Mouse (Mus musculus): ENCODE results near the gene AA986860. TPM values are rescaled to one million over a fixed set of nuclear protein-coding genes. Genes with fewer than 3 reads are reported as not detected.

The AA986860 gene
- polyA plus RNA-seq, 1 experiment from 2014 or later = 7.8 TPM

GRCm38 (mm10) chr1:130714046-130714445 is 17.7 kb upstream of the AA986860 start:
- H3K9ac ChIP-seq = no peak overlapping the region
- DNase-seq (no peak), ATAC-seq (ENCODE audit: insufficient read depth) (no peak)
- no peak overlapping the region for H3K4me3 ChIP-seq (ENCODE audit: low read depth, low read length)
- 0 out of 2 replicates have a peak overlapping the region, but pooled peaks have one; percentile 95 for H3K4me2 ChIP-seq
- H3K27me3 ChIP-seq (ENCODE audit: insufficient read depth, low read length) = no peaks in the 10 kb centered on the region
- 70% methylated on average over 4 of the region's 4 CpGs for WGBS
- peaks cover 3% of the 10 kb centered on the region; the same call in 1 of the 2 replicates for H3K36me3 ChIP-seq (ENCODE audit: insufficient read depth)
- no peak for TF ChIP-seq CTCF (IDR thresholded peaks at IDR 0.05; ENCODE audit: low read depth)
- peaks cover 4% of the 10 kb centered on the region; the same call in 1 of the 2 replicates for H3K4me1 ChIP-seq (ENCODE audit: insufficient read depth)
- H3K9me3 ChIP-seq (ENCODE audit: low read depth, low read length) = no peaks in the 10 kb centered on the region
- H3K27ac ChIP-seq (ENCODE audit: low read depth) = no peak overlapping the region

DNA sequence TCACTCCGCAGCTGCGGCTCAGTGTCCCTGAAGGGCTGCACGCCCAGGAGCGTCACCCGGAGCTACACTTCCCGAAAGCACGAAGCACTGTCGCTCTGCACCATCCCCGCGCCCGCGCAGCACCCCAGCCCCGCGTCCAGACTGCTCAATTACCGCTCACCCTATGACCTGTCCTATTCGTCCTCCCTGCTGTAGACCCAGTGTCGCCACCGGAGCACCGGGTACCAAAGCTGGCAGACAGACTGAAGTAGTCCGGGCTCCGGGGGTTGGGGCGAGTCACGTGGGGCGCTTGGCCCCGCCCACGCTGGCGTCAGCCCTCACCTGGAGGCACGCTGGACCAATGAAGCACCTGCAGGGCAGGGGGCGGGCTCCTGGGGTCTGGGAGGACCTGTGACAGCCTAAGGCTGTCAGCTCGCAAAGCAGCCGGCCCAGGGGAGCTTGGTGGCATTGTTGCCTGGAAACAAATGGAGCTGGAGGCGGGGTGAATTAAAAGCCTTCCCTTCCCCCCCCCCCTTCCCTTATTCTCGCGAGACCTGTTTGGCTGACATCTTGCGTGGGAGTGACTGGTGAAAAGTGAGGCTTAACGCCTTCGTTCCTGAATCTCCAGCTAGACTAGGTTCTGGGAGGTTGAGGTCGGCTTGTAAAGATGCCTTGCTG is 16.1 kb upstream of the AA986860 start, which contains the start of gene Gm29427:
Gm29427 (minus strand) TSS at position 239 of the 657 bp plus-strand sequence.
- H3K27ac ChIP-seq (ENCODE audit: low read depth) = peak within 1 kb of the TSS; percentile 84
- peak within 1 kb of the TSS; percentile 94 for H3K9ac ChIP-seq
- WGBS = under 1% methylated on average over 38 of the region's 38 CpGs

DNA sequence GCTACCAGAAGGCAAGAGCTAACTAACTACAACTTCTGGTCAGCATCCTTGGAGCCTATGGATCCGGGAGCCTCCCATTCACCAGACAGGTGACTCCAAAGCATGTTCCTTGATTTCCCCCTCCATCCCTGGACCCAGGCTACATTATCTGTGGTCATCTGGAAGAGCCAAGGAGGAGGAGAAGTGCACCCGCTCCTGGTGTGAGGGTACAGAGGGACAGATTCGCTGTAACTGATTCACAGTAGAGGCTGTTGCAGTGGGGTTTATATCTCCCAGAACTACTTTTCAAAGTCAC is 15.6 kb upstream of the AA986860 start:
- Histone ChIP-seq H3K4me2 (peak overlapping the region; percentile 95), H3K4me3 (ENCODE audit: low read depth, low read length) (peak overlapping the region; percentile 94), H3K27ac (ENCODE audit: low read depth) (peak overlapping the region; percentile 84), H3K4me1 (ENCODE audit: insufficient read depth) (peaks cover 4% of the 10 kb centered on the region; the same call in 1 of the 2 replicates), H3K36me3 (ENCODE audit: insufficient read depth) (peaks cover 6% of the 10 kb centered on the region; the same call in 1 of the 2 replicates), H3K9ac (peak overlapping the region; percentile 94), H3K9me3 (ENCODE audit: low read depth, low read length) (no peaks in the 10 kb centered on the region), H3K27me3 (ENCODE audit: insufficient read depth, low read length) (no peaks in the 10 kb centered on the region)
- ATAC-seq (ENCODE audit: insufficient read depth) = peak; percentile 26; the same call in 1 of the 2 replicates
- no peak for DNase-seq
- TF ChIP-seq CTCF (IDR thresholded peaks at IDR 0.05; ENCODE audit: low read depth) = no peak
- WGBS = 0% methylated on average over 3 of the region's 3 CpGs

More for the DNA sequence above, 16.1 kb upstream of the AA986860 start, which contains the start of gene Gm29427:
- Histone ChIP-seq H3K4me2 (peak within 1 kb of the TSS; percentile 95), H3K27me3 (ENCODE audit: insufficient read depth, low read length) (no peaks in the 10 kb centered on the region), H3K4me1 (ENCODE audit: insufficient read depth) (peaks cover 4% of the 10 kb centered on the region; the same call in 1 of the 2 replicates), H3K9me3 (ENCODE audit: low read depth, low read length) (no peaks in the 10 kb centered on the region), H3K36me3 (ENCODE audit: insufficient read depth) (peaks cover 6% of the 10 kb centered on the region; the same call in 1 of the 2 replicates), H3K4me3 (ENCODE audit: low read depth, low read length) (peak within 1 kb of the TSS; percentile 94)
- DNase-seq (peak; percentile 90), ATAC-seq (ENCODE audit: insufficient read depth) (peak; percentile 92)
- no peak for TF ChIP-seq CTCF (IDR thresholded peaks at IDR 0.05; ENCODE audit: low read depth)

- under 1% methylated on average over 42 of the region's 42 CpGs for WGBS
- no peaks in the 10 kb centered on the region for H3K9me3 ChIP-seq (ENCODE audit: low read depth, low read length)
- H3K36me3 ChIP-seq (ENCODE audit: insufficient read depth) = peaks cover 6% of the 10 kb centered on the region; the same call in 1 of the 2 replicates
- DNase-seq (no peak), ATAC-seq (ENCODE audit: insufficient read depth) (peak; percentile 12; the same call in 1 of the 2 replicates)
- no peaks in the 10 kb centered on the region for H3K27me3 ChIP-seq (ENCODE audit: insufficient read depth, low read length)
- peak overlapping the region; percentile 95 for H3K4me2 ChIP-seq
- H3K9ac ChIP-seq = peak overlapping the region; percentile 94
- peaks cover 4% of the 10 kb centered on the region; the same call in 1 of the 2 replicates for H3K4me1 ChIP-seq (ENCODE audit: insufficient read depth)
- H3K4me3 ChIP-seq (ENCODE audit: low read depth, low read length) = peak overlapping the region; percentile 94
- peak overlapping the region; percentile 84 for H3K27ac ChIP-seq (ENCODE audit: low read depth)
- TF ChIP-seq CTCF (IDR thresholded peaks at IDR 0.05; ENCODE audit: low read depth) = no peak
Observed at GRCm38 (mm10) chr1:130716513-130717290, 15.1 kb upstream of the AA986860 start.

- Histone ChIP-seq H3K9ac (peak within 1 kb of the TSS; percentile 94), H3K36me3 (ENCODE audit: insufficient read depth) (peaks cover 6% of the 10 kb centered on the region; the same call in 1 of the 2 replicates), H3K27ac (ENCODE audit: low read depth) (peak within 1 kb of the TSS; percentile 84), H3K27me3 (ENCODE audit: insufficient read depth, low read length) (no peaks in the 10 kb centered on the region), H3K4me2 (peak within 1 kb of the TSS; percentile 95), H3K9me3 (ENCODE audit: low read depth, low read length) (no peaks in the 10 kb centered on the region), H3K4me3 (ENCODE audit: low read depth, low read length) (peak within 1 kb of the TSS; percentile 94), H3K4me1 (ENCODE audit: insufficient read depth) (peaks cover 4% of the 10 kb centered on the region; the same call in 1 of the 2 replicates)
- DNase-seq (peak; percentile 94), ATAC-seq (ENCODE audit: insufficient read depth) (peak; percentile 80)
- WGBS = under 1% methylated on average over 54 of the region's 54 CpGs
- no peak for TF ChIP-seq CTCF (IDR thresholded peaks at IDR 0.05; ENCODE audit: low read depth)
Observed at GRCm38 (mm10) chr1:130717291-130717871, 14.4 kb upstream of the AA986860 start, which contains the start of gene Yod1. Gene Yod1 (plus strand): TSS chr1:130717327.

GRCm38 (mm10) chr1:130724206-130724605 is 7.6 kb upstream of the AA986860 start:
- peaks cover 3% of the 10 kb centered on the region; the same call in 1 of the 2 replicates for H3K36me3 ChIP-seq (ENCODE audit: insufficient read depth)
- H3K9me3 ChIP-seq (ENCODE audit: low read depth, low read length) = no peaks in the 10 kb centered on the region
- no peak for TF ChIP-seq CTCF (IDR thresholded peaks at IDR 0.05; ENCODE audit: low read depth)
- ATAC-seq (ENCODE audit: insufficient read depth) = no peak
- 91% methylated on average over 5 of the region's 5 CpGs for WGBS
- H3K27ac ChIP-seq (ENCODE audit: low read depth) = no peak overlapping the region
- no peaks in the 10 kb centered on the region for H3K4me1 ChIP-seq (ENCODE audit: insufficient read depth)
- no peak overlapping the region for H3K4me3 ChIP-seq (ENCODE audit: low read depth, low read length)
- no peak overlapping the region for H3K9ac ChIP-seq
- H3K4me2 ChIP-seq = no peak overlapping the region
- DNase-seq = no peak
- no peaks in the 10 kb centered on the region for H3K27me3 ChIP-seq (ENCODE audit: insufficient read depth, low read length)
